Mouse (Mus musculus) frontal cortex, adult (tissue): ENCODE results near the gene Ism1.

Experiments used
- ATAC-seq: cut with Nextera tagmentation; 2 replicates; pipeline ENCODE4 v1.9.2; 2017; ENCODE audit warnings: mild to moderate bottlenecking, moderate library complexity, mixed read lengths; ENCODE audit not compliant: low TSS enrichment

The Ism1 gene

GRCm38 (mm10) chr2:139677809-139678274 is at the start of gene Ism1:
Ism1 (plus strand) TSS chr2:139678178.
- peak; percentile 21 for ATAC-seq

DNA sequence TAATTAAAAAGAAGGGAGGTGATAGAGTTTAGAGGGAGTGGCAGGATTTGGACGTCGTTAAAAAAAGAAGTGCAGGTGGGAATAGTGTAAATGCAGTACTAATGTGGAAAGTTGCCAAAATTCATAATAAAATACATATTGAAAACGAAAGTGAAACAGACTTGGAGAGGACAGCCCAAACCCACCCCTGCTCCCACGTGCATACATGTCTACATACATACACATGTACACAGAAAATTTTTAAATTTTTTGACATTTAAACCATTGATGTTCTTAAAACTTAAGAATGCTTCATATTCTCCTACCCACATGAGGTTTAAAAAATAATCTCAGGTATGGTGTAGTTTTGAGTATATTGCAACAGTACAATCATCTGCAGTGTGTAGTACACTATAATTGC is 49.2 kb upstream of the Ism1 start:
- no peak for ATAC-seq

DNA sequence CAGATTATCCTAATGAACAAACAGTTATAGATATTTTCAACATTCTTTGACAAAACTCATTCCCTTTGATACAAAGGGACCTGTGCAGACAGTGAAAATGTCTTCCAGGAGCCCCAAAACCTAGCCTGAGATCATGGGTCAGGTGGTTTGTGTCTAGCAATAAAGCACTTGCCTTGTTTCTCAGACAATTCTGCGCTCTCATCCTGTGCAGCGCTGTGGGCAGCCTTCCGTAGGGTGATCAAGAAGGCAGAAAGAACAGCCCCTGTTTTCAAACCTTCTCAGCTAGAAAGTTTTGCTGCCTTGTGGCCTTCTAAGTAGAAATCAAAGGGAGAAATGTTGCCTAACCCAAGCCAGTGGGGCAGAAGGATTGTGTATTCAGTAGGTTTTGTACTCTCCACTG is 48.3 kb upstream of the Ism1 start:
- ATAC-seq: no peak

DNA sequence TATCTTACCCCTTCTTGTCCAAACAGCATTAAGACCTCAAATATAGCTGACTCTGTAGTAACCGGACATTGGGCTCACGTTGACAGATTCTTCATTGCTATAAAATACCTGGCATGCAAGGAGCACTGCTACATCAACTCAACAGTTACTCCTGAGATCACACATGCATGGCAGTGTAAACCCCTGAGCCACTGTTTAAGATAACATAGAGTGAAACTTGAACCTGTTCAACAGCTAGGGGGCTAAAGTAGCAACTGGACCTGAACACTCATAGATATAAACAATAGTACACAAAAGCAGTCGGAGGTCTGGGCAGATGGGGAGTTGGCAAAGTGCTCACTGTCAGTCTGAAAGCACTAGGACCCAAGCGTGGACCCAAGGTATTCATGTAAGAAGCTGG is 43.5 kb upstream of the Ism1 start:
- no peak for ATAC-seq

- no peak for ATAC-seq
These were observed 40.1 kb upstream of the Ism1 start for GRCm38 (mm10) chr2:139637861-139638260.

DNA sequence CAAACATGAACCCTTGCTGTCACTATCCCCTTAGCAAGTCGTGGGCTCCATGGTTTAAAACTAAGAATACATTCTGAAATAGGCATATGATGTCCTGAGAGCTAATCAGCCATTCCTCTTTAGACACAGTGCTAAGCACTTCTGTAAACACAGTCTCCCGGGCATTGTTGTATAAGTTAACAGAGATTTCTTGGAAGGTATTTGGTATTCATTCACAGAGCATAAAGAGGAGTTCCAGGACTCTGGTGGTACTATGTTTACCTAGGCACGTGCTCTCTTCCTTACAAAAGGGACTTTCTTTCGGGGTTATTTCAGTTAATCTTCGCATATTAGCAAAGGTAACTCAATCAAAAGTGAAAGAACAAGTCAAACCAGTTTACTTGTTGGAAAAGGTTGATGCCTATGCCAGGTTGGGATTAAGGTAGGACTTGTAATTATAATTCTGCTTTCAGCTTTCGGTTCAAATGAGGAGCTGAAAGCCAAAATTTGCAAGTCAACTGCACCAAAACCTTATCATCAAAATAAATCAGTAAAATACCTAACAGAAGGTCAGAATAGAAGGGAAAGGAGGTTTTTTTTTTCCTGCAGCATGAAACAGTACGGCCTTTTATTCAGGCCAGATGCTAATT is 36.1 kb upstream of the Ism1 start:
- no peak for ATAC-seq

DNA sequence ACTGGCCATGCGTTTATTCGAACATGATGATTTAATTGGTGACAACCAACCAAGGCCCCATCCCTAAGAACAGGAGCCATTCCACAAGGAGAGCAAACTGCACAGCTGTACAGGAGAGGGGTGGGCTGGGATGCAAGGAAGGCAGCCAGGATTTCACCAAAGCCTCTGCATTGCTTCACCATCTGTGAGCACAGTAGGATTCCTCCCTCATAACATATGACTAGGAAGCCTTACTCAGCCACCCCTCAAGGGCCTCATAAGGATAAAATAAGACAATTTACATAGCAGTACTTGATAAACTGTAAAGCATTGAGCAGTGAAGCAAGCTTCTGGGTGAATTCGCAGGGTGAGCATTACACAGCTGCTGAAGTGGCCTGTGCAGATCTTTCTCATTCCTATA is 28.5 kb upstream of the Ism1 start:
- ATAC-seq: peak; percentile 98

DNA sequence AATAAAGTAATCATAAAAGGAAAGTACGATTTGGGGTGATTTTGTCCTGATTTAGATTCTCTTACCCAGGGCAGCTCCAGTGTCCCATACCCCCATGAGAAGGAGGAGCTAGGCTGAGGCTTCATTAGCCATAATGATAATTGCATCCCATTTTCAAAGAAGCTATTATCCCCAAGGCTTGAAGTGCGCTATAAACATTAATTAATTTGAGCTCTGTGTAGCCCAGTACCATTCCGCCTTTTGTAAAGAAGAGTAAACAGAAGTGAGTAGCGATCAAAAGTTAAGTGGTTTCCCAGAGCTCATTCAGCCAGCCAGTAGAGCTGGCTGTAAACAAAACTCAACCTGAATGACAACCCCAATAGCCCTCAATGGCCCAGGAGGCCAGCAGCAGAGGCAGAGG is 21.2 kb upstream of the Ism1 start:
- no peak for ATAC-seq

- ATAC-seq: no peak
These were observed 6.1 kb upstream of the Ism1 start for GRCm38 (mm10) chr2:139671838-139672237.

- no peak for ATAC-seq
These were observed 5.6 kb upstream of the Ism1 start for GRCm38 (mm10) chr2:139672371-139672770.

- peak; percentile 76 for ATAC-seq
These were observed 764 bp upstream of the Ism1 start for GRCm38 (mm10) chr2:139677065-139677762.

- ATAC-seq: peak; percentile 79
These were observed 530 bp downstream of the Ism1 start for GRCm38 (mm10) chr2:139678275-139679140.

GRCm38 (mm10) chr2:139682540-139682939 is 4.6 kb downstream of the Ism1 start:
- ATAC-seq: no peak

DNA sequence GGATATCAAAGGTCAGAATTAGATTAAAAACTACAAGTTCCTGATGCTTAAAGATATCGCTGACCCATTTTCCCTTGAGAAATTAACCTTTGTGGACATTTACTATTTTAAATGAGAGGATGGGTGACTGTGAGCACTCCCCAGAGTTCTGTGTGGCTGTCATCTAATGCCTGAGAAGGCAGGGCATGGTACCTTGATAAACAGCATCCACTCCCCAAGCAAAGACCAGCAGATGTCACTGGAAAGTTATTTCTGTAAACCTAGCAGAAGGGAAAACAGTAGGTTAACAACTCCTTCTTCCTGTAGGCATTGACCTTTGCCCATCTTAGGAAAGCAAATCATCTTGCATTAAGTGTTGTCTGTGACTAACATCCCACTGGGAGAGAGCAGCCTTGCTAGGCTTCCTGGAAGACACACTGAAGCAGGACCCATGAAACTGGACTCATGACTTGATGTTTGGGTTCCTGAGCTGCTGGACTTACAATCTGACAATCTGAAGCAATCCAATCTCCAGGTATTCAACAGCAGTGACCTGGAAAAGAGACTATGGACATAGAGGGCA is 11.5 kb downstream of the Ism1 start:
- no peak for ATAC-seq

GRCm38 (mm10) chr2:139693521-139693920 is 15.5 kb downstream of the Ism1 start:
- ATAC-seq: no peak

GRCm38 (mm10) chr2:139694638-139695037 is 16.7 kb downstream of the Ism1 start:
- ATAC-seq: no peak

DNA sequence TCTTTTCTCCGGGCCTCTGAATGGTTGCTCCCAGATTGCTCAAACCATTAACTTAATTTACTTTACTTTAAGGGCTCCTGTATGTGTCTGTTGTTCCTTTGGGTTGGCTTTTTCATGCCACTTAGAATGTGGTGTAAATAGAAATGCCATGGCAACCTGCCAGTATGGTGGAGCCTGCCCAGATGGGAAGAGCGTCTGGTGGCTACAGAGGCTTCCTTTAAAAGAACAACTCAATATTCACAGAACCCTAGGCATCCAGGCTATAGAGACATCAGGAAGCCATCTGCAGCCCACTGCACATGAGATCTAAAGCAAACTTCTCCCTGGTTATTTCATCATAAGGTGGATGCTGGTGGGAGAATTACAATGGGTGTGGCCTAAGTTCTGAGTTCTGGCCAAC is 18.6 kb downstream of the Ism1 start:
- ATAC-seq: peak; percentile 38; the same call in 1 of the 2 replicates

GRCm38 (mm10) chr2:139700609-139701008 is 22.6 kb downstream of the Ism1 start:
- ATAC-seq: no peak

DNA sequence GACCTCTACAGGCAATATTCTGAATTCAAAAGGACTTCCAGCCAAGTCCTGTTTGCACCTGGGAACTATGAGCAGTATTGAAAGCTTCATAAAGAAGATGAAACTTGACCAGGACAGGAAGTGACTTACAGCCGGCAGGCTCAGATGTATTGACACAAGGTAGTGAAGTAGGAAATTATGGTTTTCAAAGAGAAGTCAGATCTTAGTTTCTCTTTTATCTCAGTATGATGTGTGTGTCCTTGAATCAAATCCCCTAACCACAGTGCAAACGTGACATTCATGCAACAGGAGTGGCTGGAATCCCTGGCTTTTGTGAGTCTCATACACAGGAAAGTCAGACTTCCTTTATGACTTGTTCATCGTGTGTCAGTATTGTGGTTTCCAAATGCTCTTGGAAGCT is 27.0 kb downstream of the Ism1 start:
- no peak for ATAC-seq

DNA sequence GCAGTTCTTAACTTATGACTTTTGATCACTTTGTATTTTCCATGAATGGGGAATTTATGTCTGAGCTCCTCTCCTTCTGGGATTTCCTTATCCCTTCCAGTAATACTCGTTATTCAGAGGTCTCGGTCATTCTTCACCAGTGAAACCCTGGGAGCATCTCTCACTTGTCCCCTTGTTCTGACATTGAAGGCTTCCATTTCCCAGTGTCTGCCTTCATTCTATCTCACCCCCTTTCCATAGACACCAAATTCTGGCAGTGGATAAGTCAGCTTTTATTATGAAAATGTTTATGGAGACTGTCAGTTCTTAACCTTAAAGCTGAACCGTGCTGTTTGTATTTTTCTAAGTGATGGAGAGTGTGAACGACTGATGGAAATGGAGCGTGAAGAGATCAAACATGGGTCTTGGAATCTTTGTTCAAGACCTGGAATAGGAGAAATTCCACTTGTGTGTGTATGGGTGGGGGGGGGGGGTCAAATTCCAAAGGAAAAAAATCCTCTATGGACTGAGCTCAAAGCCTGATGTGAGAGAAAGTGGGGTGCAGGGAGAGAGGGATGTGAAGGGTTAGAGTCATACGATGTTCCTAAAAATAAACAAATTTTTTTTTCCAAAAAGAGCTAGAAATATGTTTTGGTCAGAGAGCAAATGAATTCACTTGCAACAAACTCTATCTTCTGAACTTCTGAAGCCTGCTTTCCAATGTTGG is 30.4 kb downstream of the Ism1 start:
- no peak for ATAC-seq

GRCm38 (mm10) chr2:139711640-139712039 is 33.7 kb downstream of the Ism1 start:
- ATAC-seq: no peak

DNA sequence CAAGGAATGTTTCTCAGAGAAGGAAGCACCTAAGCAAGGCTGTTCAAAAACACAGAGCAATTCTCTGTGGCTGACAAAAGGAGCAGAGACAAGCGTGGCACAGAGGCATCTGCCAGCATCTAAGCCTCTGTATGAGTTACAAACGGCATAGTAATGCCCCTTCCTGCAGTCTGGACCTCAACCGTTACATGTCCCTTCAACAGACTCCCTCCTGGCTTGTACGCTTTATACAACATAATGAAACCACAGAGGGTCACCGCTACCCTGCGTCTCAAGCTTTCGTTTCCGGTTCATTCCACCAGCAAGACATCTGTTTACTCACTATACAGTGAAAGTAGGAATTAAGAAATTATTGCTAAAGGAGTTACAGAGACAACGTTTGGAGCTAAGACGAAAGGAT is 34.1 kb downstream of the Ism1 start:
- ATAC-seq: no peak
